Mouse (Mus musculus): ENCODE measurements around the gene Gast. TPM values are rescaled to one million over a fixed set of nuclear protein-coding genes. Genes with fewer than 3 reads are reported as not detected.
"Not testable (repeated sequence)": the region's sequence is repeated elsewhere in the genome, so short reads cannot be mapped to it uniquely, and the experiment has no call there.

The Gast gene
- polyA plus RNA-seq, 2 experiments = 0.36 to 0.47 TPM

DNA sequence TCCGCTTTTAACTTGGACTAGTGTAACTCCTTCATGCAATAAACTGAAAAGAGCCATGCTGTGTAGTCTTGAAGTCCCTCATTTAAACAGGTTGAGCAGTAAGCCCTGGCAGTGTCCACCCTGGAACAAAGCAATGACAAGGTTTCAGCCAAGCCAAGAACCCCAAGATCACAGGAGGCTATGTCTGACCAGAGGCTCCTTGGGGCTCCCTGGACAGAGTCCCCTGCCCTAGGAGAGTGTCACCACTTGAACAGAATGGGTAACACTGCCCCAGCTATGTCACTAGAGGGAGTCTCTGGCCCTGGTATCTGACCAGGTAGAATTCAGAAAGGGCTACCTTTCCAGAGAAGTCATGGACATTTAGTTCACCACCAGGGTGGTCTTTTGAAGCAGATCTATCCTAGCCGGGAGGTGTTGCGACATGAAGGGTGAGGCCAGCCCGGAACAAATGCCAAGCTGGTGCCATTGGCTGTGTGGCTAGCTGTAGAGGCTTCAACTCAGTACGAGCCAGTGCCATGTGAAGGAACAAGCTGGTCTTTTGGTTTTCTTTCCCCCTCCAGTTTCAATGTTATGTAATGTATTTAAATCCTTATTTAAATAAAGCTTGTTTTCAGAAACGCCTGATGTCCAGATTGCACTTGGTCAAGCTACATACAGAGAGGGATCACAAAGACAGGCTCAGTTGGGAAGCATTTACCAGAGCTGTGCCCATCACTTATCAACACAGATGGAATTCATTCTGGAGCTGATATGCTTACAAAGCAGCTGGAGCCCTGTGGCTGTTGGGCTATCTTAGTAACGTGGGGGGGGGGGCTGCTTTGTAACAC lies 12.5 kb upstream of the Gast start:
- H3K4me1 ChIP-seq (ENCODE audit: control insufficient read depth, insufficient read depth, low read length); H3K27me3 ChIP-seq (ENCODE audit: control insufficient read depth, insufficient read depth, low read length); H3K4me2 ChIP-seq (replicated peaks; ENCODE audit: low read depth, low read length, severe bottlenecking); H3K4me3 ChIP-seq (replicated peaks; ENCODE audit: low read length); H3K27ac ChIP-seq (replicated peaks; ENCODE audit: low read depth, low read length); H3K9me3 ChIP-seq (ENCODE audit: control insufficient read depth, low read length); DNase-seq (ENCODE audit: low spot score); H3K9ac ChIP-seq (ENCODE audit: low read depth, low read length, severe bottlenecking); ATAC-seq (ENCODE audit: low FRiP score, low read depth): not testable (repeated sequence)
- WGBS = 83% methylated on average over 7 of the region's 7 CpGs
- peaks cover 19% of the 10 kb centered on the region for H3K36me3 ChIP-seq (ENCODE audit: control insufficient read depth, insufficient read depth, low read length)

DNA sequence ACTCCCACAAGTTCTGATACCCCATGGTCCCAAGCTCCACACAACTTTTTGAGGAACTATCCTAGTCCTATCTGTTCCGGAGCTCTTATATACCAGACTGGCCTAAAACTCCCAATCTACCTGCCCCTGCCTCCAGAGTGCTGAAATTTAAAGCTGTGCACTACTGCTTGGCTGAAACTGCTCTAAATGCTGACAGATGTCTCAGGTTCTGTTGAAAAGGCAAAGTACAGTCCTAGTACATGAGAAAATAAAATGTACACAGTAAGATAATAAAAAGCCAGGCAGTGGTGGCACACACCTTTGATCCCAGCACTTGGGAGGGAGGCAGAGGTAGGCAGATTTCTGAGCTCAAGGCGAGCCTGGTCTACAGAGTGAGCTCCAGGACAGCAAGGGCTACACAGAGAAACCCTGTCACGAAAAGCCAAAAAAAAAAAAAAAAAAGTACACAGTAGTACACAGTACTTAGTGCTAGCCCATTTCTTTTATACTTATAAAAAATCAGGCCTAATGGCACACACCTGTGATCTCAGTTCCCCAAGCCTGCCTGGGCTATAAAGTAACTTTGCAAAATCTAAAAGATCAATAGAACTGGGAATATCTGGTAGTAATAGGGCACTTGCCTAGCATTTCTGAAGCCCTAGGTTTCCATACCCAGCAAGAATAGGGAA lies 11.5 kb upstream of the Gast start:
- TF ChIP-seq POLR2A (IDR thresholded peaks at IDR 0.05; ENCODE audit: borderline replicate concordance, extremely low read depth, insufficient read depth, insufficient read length) = no peak
- DNase-seq (ENCODE audit: low spot score) (no peak), ATAC-seq (ENCODE audit: low FRiP score, low read depth) (no peak)
- Histone ChIP-seq H3K9ac (ENCODE audit: low read depth, low read length, severe bottlenecking) (no peak overlapping the region), H3K4me1 (ENCODE audit: control insufficient read depth, insufficient read depth, low read length) (no peaks in the 10 kb centered on the region), H3K36me3 (ENCODE audit: control insufficient read depth, insufficient read depth, low read length) (peaks cover 19% of the 10 kb centered on the region), H3K27me3 (ENCODE audit: control insufficient read depth, insufficient read depth, low read length) (no peaks in the 10 kb centered on the region), H3K27ac (replicated peaks; ENCODE audit: low read depth, low read length) (no peak overlapping the region), H3K4me2 (replicated peaks; ENCODE audit: low read depth, low read length, severe bottlenecking) (no peak overlapping the region), H3K9me3 (ENCODE audit: control insufficient read depth, low read length) (no peaks in the 10 kb centered on the region), H3K4me3 (replicated peaks; ENCODE audit: low read length) (no peak overlapping the region)
- WGBS = 65% methylated on average over 3 of the region's 3 CpGs

DNA sequence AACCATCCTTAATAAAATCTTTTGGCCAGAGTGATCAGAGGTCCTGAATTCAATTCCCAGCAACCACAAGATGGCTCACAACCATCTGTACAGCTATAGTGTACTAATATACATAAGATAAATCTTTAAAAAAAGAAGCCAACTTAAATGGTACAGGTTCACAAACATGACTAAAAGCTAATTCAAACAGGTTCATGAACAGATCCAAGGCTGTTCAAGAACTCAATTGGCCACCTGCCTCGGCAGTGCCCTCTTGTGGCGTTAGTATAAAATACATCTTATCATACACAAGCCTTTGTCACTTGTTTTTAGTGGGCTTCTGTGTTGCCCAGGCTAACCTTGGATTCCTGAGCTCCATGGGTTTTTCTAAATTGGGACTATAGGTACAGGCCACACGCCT lies 10.6 kb upstream of the Gast start:
- peaks cover 19% of the 10 kb centered on the region for H3K36me3 ChIP-seq (ENCODE audit: control insufficient read depth, insufficient read depth, low read length)
- H3K4me2 ChIP-seq (replicated peaks; ENCODE audit: low read depth, low read length, severe bottlenecking) = no peak overlapping the region
- no peak overlapping the region for H3K27ac ChIP-seq (replicated peaks; ENCODE audit: low read depth, low read length)
- no peak for TF ChIP-seq POLR2A (IDR thresholded peaks at IDR 0.05; ENCODE audit: borderline replicate concordance, extremely low read depth, insufficient read depth, insufficient read length)
- no peak overlapping the region for H3K9ac ChIP-seq (ENCODE audit: low read depth, low read length, severe bottlenecking)
- ATAC-seq (ENCODE audit: low FRiP score, low read depth) (no peak), DNase-seq (ENCODE audit: low spot score) (peak; percentile 38)
- no peaks in the 10 kb centered on the region for H3K4me1 ChIP-seq (ENCODE audit: control insufficient read depth, insufficient read depth, low read length)
- no peak overlapping the region for H3K4me3 ChIP-seq (replicated peaks; ENCODE audit: low read length)
- H3K9me3 ChIP-seq (ENCODE audit: control insufficient read depth, low read length) = no peaks in the 10 kb centered on the region
- 19% methylated on average over 3 of the region's 3 CpGs for WGBS
- no peaks in the 10 kb centered on the region for H3K27me3 ChIP-seq (ENCODE audit: control insufficient read depth, insufficient read depth, low read length)

DNA sequence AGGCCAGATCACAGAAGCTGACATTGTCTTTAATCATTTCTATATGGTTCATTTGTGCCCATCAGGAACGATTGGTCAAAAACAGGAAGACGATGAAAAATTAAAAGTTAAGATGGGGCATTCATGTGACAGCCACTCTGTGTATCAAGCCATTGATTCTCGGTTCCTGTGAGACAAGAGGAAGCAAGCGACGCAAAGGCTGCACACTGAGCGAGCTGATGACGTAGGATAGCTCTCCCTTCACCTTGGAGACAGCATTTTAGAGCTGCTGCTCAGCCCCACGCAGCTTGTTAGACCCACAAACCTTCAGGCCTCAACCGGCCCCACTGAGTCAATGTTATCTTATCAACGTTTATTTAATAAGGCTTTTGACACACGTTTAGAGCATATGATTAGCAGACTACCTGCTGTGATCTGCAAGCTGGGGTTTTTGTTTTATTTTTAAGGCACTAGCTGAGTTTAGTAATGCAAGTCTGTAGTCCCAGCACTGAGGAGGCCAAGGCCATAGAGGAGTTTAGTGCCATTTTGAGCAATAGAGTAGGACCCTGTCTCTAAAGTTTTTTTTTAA lies 9.1 kb upstream of the Gast start:
- 83% methylated on average over 11 of the region's 11 CpGs for WGBS
- Histone ChIP-seq H3K9me3 (ENCODE audit: control insufficient read depth, low read length) (no peaks in the 10 kb centered on the region), H3K27ac (replicated peaks; ENCODE audit: low read depth, low read length) (no peak overlapping the region), H3K9ac (ENCODE audit: low read depth, low read length, severe bottlenecking) (no peak overlapping the region), H3K36me3 (ENCODE audit: control insufficient read depth, insufficient read depth, low read length) (peaks cover 19% of the 10 kb centered on the region), H3K27me3 (ENCODE audit: control insufficient read depth, insufficient read depth, low read length) (no peaks in the 10 kb centered on the region), H3K4me1 (ENCODE audit: control insufficient read depth, insufficient read depth, low read length) (no peaks in the 10 kb centered on the region), H3K4me2 (replicated peaks; ENCODE audit: low read depth, low read length, severe bottlenecking) (no peak overlapping the region), H3K4me3 (replicated peaks; ENCODE audit: low read length) (no peak overlapping the region)
- no peak for TF ChIP-seq POLR2A (IDR thresholded peaks at IDR 0.05; ENCODE audit: borderline replicate concordance, extremely low read depth, insufficient read depth, insufficient read length)
- ATAC-seq (ENCODE audit: low FRiP score, low read depth) (no peak), DNase-seq (ENCODE audit: low spot score) (no peak)

DNA sequence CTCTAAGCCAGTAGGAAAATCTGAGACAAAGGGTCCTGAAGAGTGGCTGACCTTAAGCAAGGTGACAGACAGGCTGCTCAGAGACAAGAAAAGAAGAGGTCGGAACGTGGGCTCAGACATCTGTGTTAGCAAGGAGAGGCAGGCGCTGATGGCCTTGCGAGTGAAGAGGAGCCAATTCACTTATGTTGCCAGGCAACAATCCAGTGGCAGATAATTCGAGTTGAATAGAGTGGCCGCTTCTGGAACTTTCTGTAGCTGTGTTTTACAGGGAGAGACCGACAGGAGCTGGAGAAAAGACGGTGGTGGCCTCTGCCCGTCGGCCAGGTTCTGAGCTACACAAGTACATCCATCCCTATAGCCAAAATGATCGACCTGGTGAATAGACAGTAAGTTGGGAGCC lies 6.9 kb upstream of the Gast start:
- Histone ChIP-seq H3K27me3 (ENCODE audit: control insufficient read depth, insufficient read depth, low read length) (no peaks in the 10 kb centered on the region), H3K4me3 (replicated peaks; ENCODE audit: low read length) (no peak overlapping the region), H3K36me3 (ENCODE audit: control insufficient read depth, insufficient read depth, low read length) (peaks cover 5% of the 10 kb centered on the region), H3K27ac (replicated peaks; ENCODE audit: low read depth, low read length) (no peak overlapping the region), H3K9me3 (ENCODE audit: control insufficient read depth, low read length) (no peaks in the 10 kb centered on the region), H3K9ac (ENCODE audit: low read depth, low read length, severe bottlenecking) (no peak overlapping the region), H3K4me1 (ENCODE audit: control insufficient read depth, insufficient read depth, low read length) (no peaks in the 10 kb centered on the region), H3K4me2 (replicated peaks; ENCODE audit: low read depth, low read length, severe bottlenecking) (no peak overlapping the region)
- 74% methylated on average over 11 of the region's 11 CpGs for WGBS
- DNase-seq (ENCODE audit: low spot score) (no peak), ATAC-seq (ENCODE audit: low FRiP score, low read depth) (no peak)
- TF ChIP-seq POLR2A (IDR thresholded peaks at IDR 0.05; ENCODE audit: borderline replicate concordance, extremely low read depth, insufficient read depth, insufficient read length) = no peak
